Mouse (Mus musculus): ENCODE results near the gene Rpusd3.

DNA sequence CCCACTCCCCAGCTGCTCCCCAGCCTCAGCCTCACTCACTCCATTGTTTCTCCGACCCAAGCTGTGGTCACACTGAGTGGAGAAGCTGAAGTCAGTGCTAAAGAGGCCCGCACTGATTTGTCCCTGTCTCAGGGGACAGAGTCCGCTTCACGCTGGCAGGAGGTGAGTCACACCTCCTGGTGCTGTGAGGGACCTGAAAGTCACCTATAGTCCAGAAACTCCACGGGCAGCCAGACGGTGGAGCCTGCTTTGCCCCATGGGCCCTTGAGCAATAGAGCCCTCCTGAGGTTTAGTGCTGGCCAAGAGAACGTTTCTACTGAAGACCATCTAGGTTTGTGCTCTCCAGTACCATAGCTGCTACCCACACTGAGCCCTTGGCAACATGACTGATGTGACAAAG is 15.6 kb upstream of the Rpusd3 start:
- TF ChIP-seq MYOG (IDR thresholded peaks at IDR 0.05; ENCODE audit: control insufficient read depth in 1 of 3, insufficient read depth in 1 of 3, insufficient read length in 2 of 3, low read depth in 2 of 3): no peak
- TF ChIP-seq E2F4 (IDR thresholded peaks at IDR 0.05; ENCODE audit: insufficient read depth): no peak
- no peak for TF ChIP-seq MYOD1 (IDR thresholded peaks at IDR 0.05; ENCODE audit: control insufficient read depth in 1 of 3, insufficient read length in 2 of 3, low read depth in 2 of 3)
- TF ChIP-seq POLR2A (IDR thresholded peaks at IDR 0.05; ENCODE audit: insufficient read length, low read depth): no peak
- no peak for TF ChIP-seq USF1 (IDR thresholded peaks at IDR 0.05; ENCODE audit: low read depth)

All from myocyte (in vitro differentiated cells).